Mouse (Mus musculus): ENCODE results near the gene Nphs1.

- TF ChIP-seq CTCF (conservative IDR thresholded peaks at IDR 0.05 in 1 of 2, IDR thresholded peaks at IDR 0.05 in 1 of 2; ENCODE audit: low read depth in 2 of 2, low read length in 2 of 2) = no peak
- no peak for TF ChIP-seq TBP (conservative IDR thresholded peaks at IDR 0.05; ENCODE audit: low read depth, low read length)
- no peak for TF ChIP-seq POLR2A (IDR thresholded peaks at IDR 0.05; ENCODE audit: low read depth, low read length)
- TF ChIP-seq MXI1 (IDR thresholded peaks at IDR 0.05; ENCODE audit: low read depth, low read length) = no peak
These were observed 44.5 kb upstream of the Nphs1 start, which contains the start of gene Tyrobp for GRCm38 (mm10) chr7:30413596-30413995.

Data from CH12.LX (cell line).